Mouse (Mus musculus) heart, postnatal 0 days (tissue): Measurements from ENCODE around the gene Rbms1. TPM values are rescaled to one million over a fixed set of nuclear protein-coding genes. Genes with fewer than 3 reads are reported as not detected.

ENCODE experiments used
- ATAC-seq: fragments of 200-750 bp; cut with Nextera tagmentation; 2 replicates; pipeline ENCODE4 v1.8.0; 2017; ENCODE audit warnings: low read depth, moderate number of reproducible peaks, moderate library complexity; ENCODE audit not compliant: insufficient read depth
- DNase-seq: peaks from one replicate; pipeline ENCODE4 v3.0.0-alpha.2; 2016; ENCODE audit warnings: low spot score
- H3K27ac ChIP-seq: fragments of 300-500 bp; sonication (generic); 2 replicates; pipeline ENCODE4 v1.5.1; 2014; ENCODE audit warnings: low read depth, mild to moderate bottlenecking
- H3K27me3 ChIP-seq: fragments of 300-500 bp; sonication (generic); 2 replicates; pipeline ENCODE4 v1.6.1; 2014; ENCODE audit warnings: low read length, mixed read lengths; ENCODE audit not compliant: control insufficient read depth, insufficient read depth
- H3K36me3 ChIP-seq: fragments of 300-500 bp; sonication (generic); replicated peaks from 2 replicates; pipeline ENCODE4 v1.6.1; 2014; ENCODE audit warnings: low read length, mixed read lengths; ENCODE audit not compliant: control insufficient read depth, insufficient read depth
- H3K4me1 ChIP-seq: fragments of 300-500 bp; sonication (generic); 2 replicates; pipeline ENCODE4 v1.6.1; 2014; ENCODE audit warnings: antibody characterized with exemption; ENCODE audit not compliant: control insufficient read depth, insufficient read depth
- H3K4me2 ChIP-seq: fragments of 300-500 bp; sonication (generic); 2 replicates; pipeline ENCODE4 v1.6.1; 2014; ENCODE audit warnings: low read depth, mild to moderate bottlenecking, low read length, moderate library complexity
- H3K4me3 ChIP-seq: fragments of 300-500 bp; sonication (generic); 2 replicates; pipeline ENCODE4 v1.5.1; 2014; ENCODE audit warnings: low read depth, low read length
- H3K9ac ChIP-seq: fragments of 300-500 bp; sonication (generic); replicated peaks from 2 replicates; pipeline ENCODE4 v1.6.1; 2014; ENCODE audit warnings: low read depth, low read length, mixed read lengths
- H3K9me3 ChIP-seq: fragments of 300-500 bp; sonication (generic); replicated peaks from 2 replicates; pipeline ENCODE4 v1.6.1; 2016; ENCODE audit warnings: low read length; ENCODE audit not compliant: control insufficient read depth
- CTCF ChIP-seq: IDR thresholded peaks from 2 replicates; pipeline ENCODE4 v1.5.1; 2016; ENCODE audit warnings: antibody characterized with exemption, control low read depth, low read depth
- EP300 ChIP-seq: IDR thresholded peaks from 2 replicates; pipeline ENCODE4 v1.6.1; 2016; ENCODE audit warnings: antibody characterized with exemption, low read depth
- WGBS: fragments of 180-500 bp; shearing (Covaris S2); extraction: QIAGEN DNeasy Blood & Tissue Kit; methylation state at CpG from one replicate; pipeline ENCODE4 v1.1.7; 2014; 5-methylcytosine and 5-hydroxymethylcytosine counted together
- polyA plus RNA-seq: library from polyadenylated mRNA; unstranded; fragments of >200 nt; fragmentation: Nextera tagmentation; extraction: Ambion mirVana; gene quantifications from 2 replicates; pipeline ENCODE4 v1.2.1, GENCODE M21; 2015
- total RNA-seq: library from RNA; depleted of rRNA; stranded (reverse); fragments of >200 nt; gene quantifications from 2 replicates; pipeline ENCODE4 v1.2.3, GENCODE M21; 2014; ENCODE audit warnings: low replicate concordance

Gene Rbms1
- total and polyA plus RNA-seq, 2 experiments from 2014 or later, result 52.8 to 56.2 TPM

GRCm38 (mm10) chr2:60940454-60940961, 22.5 kb downstream of the Rbms1 start:
- ATAC-seq, result peak; percentile 82
- H3K4me1 ChIP-seq, result peaks cover 15% of the 10 kb centered on the region
- peak overlapping the region; percentile 63 for H3K4me2 ChIP-seq
- DNase-seq, result peak; percentile 77
- peak overlapping the region; percentile 28; the same call in 1 of the 2 replicates for H3K9ac ChIP-seq
- H3K27ac ChIP-seq, result peak overlapping the region; percentile 78
- no peak for TF ChIP-seq CTCF
- no peak for TF ChIP-seq EP300
- H3K9me3 ChIP-seq, result no peaks in the 10 kb centered on the region
- H3K36me3 ChIP-seq, result no peaks in the 10 kb centered on the region
- H3K27me3 ChIP-seq, result no peaks in the 10 kb centered on the region
- peak overlapping the region; percentile 38 for H3K4me3 ChIP-seq
- WGBS, result 7% methylated on average over 8 of the region's 8 CpGs

- ATAC-seq, result peak; percentile 56
- 23% methylated on average over 2 of the region's 2 CpGs for WGBS
These were observed 23.0 kb downstream of the Rbms1 start for GRCm38 (mm10) chr2:60939957-60940356.

GRCm38 (mm10) chr2:60936910-60937309, 26.1 kb downstream of the Rbms1 start:
- DNase-seq (no peak), ATAC-seq (no peak)
- 93% methylated on average over 14 of the region's 14 CpGs for WGBS
- H3K4me3 ChIP-seq, result no peak overlapping the region
- H3K9ac ChIP-seq, result no peak overlapping the region
- H3K4me2 ChIP-seq, result no peak overlapping the region
- H3K4me1 ChIP-seq, result peaks cover 15% of the 10 kb centered on the region
- no peak for TF ChIP-seq CTCF
- TF ChIP-seq EP300, result no peak
- no peaks in the 10 kb centered on the region for H3K9me3 ChIP-seq
- no peaks in the 10 kb centered on the region for H3K36me3 ChIP-seq
- no peaks in the 10 kb centered on the region for H3K27me3 ChIP-seq
- H3K27ac ChIP-seq, result no peak overlapping the region

More at GRCm38 (mm10) chr2:60939957-60940356, 23.0 kb downstream of the Rbms1 start:
- Histone ChIP-seq H3K4me2 (peak overlapping the region; percentile 63), H3K4me3 (peak overlapping the region; percentile 38), H3K9me3 (no peaks in the 10 kb centered on the region), H3K27me3 (no peaks in the 10 kb centered on the region), H3K36me3 (no peaks in the 10 kb centered on the region), H3K9ac (peak overlapping the region; percentile 28), H3K27ac (peak overlapping the region; percentile 78), H3K4me1 (peaks cover 15% of the 10 kb centered on the region)
- no peak for TF ChIP-seq CTCF
- TF ChIP-seq EP300, result no peak
- DNase-seq, result peak; percentile 62

- WGBS, result 97% methylated on average over 5 of the region's 5 CpGs
- H3K9ac ChIP-seq, result no peak overlapping the region
These were observed 34.0 kb downstream of the Rbms1 start for GRCm38 (mm10) chr2:60928948-60929347.

GRCm38 (mm10) chr2:60927906-60928775, 34.9 kb downstream of the Rbms1 start:
- no peaks in the 10 kb centered on the region for H3K36me3 ChIP-seq
- H3K4me1 ChIP-seq, result peaks cover 35% of the 10 kb centered on the region
- no peak overlapping the region for H3K27ac ChIP-seq
- DNase-seq, result no peak
- H3K4me3 ChIP-seq, result no peak overlapping the region
- WGBS, result 65% methylated on average over 8 of the region's 8 CpGs
- no peaks in the 10 kb centered on the region for H3K27me3 ChIP-seq
- no peak overlapping the region for H3K9ac ChIP-seq
- no peak for ATAC-seq
- no peak for TF ChIP-seq CTCF
- TF ChIP-seq EP300, result no peak
- H3K4me2 ChIP-seq, result no peak overlapping the region
- H3K9me3 ChIP-seq, result no peaks in the 10 kb centered on the region

More at GRCm38 (mm10) chr2:60928948-60929347, 34.0 kb downstream of the Rbms1 start:
- Histone ChIP-seq H3K4me3 (no peak overlapping the region), H3K36me3 (no peaks in the 10 kb centered on the region), H3K4me2 (no peak overlapping the region), H3K27me3 (no peaks in the 10 kb centered on the region), H3K4me1 (peaks cover 27% of the 10 kb centered on the region), H3K27ac (no peak overlapping the region), H3K9me3 (no peaks in the 10 kb centered on the region)
- DNase-seq, result no peak
- TF ChIP-seq CTCF (no peak), EP300 (no peak)
- no peak for ATAC-seq
